Mouse (Mus musculus) heart, adult 2 months (tissue): ENCODE data around the gene Id1.

Source experiments
- CTCF ChIP-seq: fragments of 200-600 bp; IDR thresholded peaks from 2 replicates; pipeline ENCODE4 v1.8.1; 2022; ENCODE audit warnings: antibody characterized with exemption, mild to moderate bottlenecking, moderate library complexity
- EP300 ChIP-seq: fragments of 200-500 bp; IDR thresholded peaks from 2 replicates; pipeline ENCODE4 v1.6.1; 2011; ENCODE audit warnings: low read depth, low read length, control low read depth; ENCODE audit not compliant: insufficient read depth
- POLR2A ChIP-seq: fragments of 200-500 bp; IDR thresholded peaks from 2 replicates; pipeline ENCODE4 v1.6.1; 2011; ENCODE audit warnings: mild to moderate bottlenecking, low read depth, low read length, control low read depth; ENCODE audit not compliant: insufficient read depth

DNA sequence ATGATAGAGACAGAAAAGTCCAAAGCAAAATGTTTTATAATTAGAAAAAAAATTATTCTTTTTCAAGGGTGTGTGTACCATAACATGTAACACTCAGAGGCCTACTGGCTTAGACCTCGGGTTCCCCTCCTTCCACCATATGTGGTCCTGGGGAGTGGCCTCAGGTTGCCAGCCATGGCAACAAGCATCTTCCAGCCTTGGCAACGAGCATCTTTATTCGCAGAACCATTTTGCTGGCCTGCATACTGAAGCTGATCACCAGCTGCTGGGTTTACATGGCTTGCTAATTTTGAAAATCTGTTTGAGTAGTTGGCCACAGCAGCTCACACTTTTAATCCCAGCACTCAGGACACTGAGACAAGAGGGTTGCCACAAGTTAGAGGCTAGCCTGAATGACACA lies 40.0 kb downstream of the Id1 start:
- TF ChIP-seq POLR2A = no peak
- TF ChIP-seq CTCF = no peak
- TF ChIP-seq EP300 = no peak
